Mouse (Mus musculus) T-helper 17 cell (primary cell): Measurements from ENCODE around the gene Aspscr1.
"Not testable (repeated sequence)": the region's sequence is repeated elsewhere in the genome, so short reads cannot be mapped to it uniquely, and the experiment has no call there.

ENCODE experiments used
- in situ Hi-C, 2 experiments: fragments of 300-600 bp; cut with MboI, MseI; formaldehyde crosslinking; loops; 1 replicate in 1 of 2; 2 replicates in 1 of 2; pipeline ENCODE4 v1.15.1; 2025; ENCODE audit warnings: high pct_unique_total_duplicates in 2 of 2

Aspscr1 gene

GRCm38 (mm10) chr11:120712771-120713568 lies 40.2 kb downstream of the Aspscr1 start:
- in situ Hi-C loops, result loop anchor here in 1 of 2 experiments (5.0 kb wide), 1 partner anchor 86 kb away; the partner anchor contains the start of gene Sirt7

DNA sequence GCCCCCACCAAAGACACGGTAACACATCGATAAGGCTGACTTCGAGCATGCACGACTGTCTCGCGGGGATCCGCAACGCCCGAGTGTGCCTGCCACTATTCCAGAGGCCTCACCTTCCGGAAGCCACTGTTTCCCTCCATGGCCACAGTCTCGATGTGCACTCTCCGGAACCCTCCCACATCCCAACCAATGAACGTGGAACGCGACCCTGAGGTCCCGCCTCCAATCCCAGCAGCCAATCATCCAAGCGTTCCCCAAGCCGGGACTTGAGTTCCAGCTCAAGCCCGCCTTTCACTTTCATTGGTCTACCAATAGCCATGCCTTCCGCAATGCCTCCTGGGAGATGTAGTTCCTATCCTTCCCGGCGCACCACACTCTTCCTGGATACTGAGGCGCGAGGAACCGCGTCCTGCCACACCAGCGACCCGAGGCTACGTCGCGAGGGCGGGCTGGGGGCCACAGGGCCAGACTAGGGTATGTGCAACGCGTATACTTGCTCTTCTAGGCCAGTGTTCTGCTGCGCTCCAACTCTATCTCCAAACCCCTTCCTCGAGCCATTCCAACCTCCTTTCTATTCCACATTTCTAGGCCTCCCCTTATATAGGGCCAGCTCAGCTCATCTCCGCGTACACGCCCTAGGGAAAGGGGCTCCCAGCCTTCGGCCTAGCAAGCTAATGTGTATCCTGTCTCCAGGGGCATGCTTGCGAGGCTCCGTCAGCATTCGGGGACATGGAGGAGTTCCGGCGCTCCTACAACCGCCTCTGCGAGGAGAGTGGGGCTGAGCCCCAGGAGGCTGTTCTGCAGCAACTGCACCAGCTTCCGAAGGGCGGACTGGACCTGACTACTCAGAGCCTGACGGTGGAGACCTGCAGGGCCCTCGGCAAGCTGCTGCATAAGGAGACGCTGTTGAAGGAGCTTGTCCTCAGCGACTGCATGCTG lies 41.1 kb downstream of the Aspscr1 start, which contains the start of the genes Cenpx and Lrrc45:
TSS of gene Cenpx (minus strand) at position 159 of the 939 bp plus-strand sequence.
TSS of gene Lrrc45 (plus strand) at position 346 of the 939 bp plus-strand sequence.
- in situ Hi-C loops, result loop anchor here in 1 of 2 experiments (5.0 kb wide), 1 partner anchor 87 kb away; the partner anchor contains the start of gene Sirt7

GRCm38 (mm10) chr11:120714546-120714945 lies 41.8 kb downstream of the Aspscr1 start:
- in situ Hi-C loops, result loop anchor here in 1 of 2 experiments (5.0 kb wide), 1 partner anchor 87 kb away; the partner anchor contains the start of gene Sirt7

DNA sequence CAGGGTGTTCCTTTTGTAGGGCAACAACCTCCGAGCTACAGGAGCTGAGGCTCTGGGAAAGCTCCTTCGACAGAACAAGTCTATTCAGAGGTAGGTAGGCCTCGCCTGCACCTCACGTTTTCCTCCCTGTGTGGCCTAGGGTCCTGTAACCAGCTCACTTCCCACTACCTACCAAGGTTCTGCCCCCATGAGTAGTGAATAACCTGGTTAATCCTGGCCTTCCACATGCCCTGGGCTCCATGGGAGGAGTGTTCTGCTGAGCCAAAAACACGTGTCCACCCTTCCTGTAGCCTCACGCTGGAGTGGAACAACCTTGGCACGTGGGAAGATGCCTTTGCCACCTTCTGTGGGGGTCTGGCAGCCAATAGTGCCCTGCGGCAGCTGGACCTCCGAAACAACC lies 42.4 kb downstream of the Aspscr1 start:
- in situ Hi-C loops, result loop anchor here (5.0 kb wide), 1 partner anchor 62 kb away; no protein-coding TSS in a partner anchor

GRCm38 (mm10) chr11:120719242-120719641 lies 46.5 kb downstream of the Aspscr1 start:
- in situ Hi-C loops, result loop anchor here (5.0 kb wide), 1 partner anchor 58 kb away; no protein-coding TSS in a partner anchor

- in situ Hi-C loops, result loop anchor here (5.0 kb wide), 1 partner anchor 57 kb away; no protein-coding TSS in a partner anchor
Observed at GRCm38 (mm10) chr11:120719841-120720376, 47.1 kb downstream of the Aspscr1 start.

DNA sequence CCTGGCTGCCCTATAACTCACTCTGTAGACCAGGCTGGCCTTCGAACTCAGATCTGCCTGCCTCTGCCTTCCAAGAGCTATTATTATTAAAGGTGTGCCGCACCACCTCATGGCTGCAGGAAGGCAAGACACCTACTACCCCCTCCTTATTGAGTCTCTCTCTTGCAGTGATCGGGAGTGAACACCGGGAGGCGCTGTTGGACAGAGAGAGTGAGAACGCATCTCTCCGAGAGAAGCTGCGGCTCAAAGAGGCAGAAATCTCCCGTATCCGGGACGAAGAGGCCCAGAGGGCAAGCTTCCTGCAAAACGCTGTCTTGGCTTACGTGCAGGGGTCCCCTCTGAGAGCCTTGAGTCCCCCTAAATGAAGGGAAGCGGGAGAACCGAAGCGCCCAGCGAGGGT lies 47.7 kb downstream of the Aspscr1 start:
- in situ Hi-C loops, result no loop called here

- in situ Hi-C loops, result no loop called here
Observed at GRCm38 (mm10) chr11:120721124-120722066, 48.6 kb downstream of the Aspscr1 start, which contains the start of gene Rac3. TSS of gene Rac3 (plus strand) at chr11:120721470.

GRCm38 (mm10) chr11:120722067-120722630 lies 49.4 kb downstream of the Aspscr1 start:
- in situ Hi-C loops, result no loop called here

- in situ Hi-C loops, result no loop called here
Observed at GRCm38 (mm10) chr11:120722761-120723382, 50.1 kb downstream of the Aspscr1 start.

- in situ Hi-C loops, result no loop called here
Observed at GRCm38 (mm10) chr11:120723509-120723908, 50.7 kb downstream of the Aspscr1 start.

DNA sequence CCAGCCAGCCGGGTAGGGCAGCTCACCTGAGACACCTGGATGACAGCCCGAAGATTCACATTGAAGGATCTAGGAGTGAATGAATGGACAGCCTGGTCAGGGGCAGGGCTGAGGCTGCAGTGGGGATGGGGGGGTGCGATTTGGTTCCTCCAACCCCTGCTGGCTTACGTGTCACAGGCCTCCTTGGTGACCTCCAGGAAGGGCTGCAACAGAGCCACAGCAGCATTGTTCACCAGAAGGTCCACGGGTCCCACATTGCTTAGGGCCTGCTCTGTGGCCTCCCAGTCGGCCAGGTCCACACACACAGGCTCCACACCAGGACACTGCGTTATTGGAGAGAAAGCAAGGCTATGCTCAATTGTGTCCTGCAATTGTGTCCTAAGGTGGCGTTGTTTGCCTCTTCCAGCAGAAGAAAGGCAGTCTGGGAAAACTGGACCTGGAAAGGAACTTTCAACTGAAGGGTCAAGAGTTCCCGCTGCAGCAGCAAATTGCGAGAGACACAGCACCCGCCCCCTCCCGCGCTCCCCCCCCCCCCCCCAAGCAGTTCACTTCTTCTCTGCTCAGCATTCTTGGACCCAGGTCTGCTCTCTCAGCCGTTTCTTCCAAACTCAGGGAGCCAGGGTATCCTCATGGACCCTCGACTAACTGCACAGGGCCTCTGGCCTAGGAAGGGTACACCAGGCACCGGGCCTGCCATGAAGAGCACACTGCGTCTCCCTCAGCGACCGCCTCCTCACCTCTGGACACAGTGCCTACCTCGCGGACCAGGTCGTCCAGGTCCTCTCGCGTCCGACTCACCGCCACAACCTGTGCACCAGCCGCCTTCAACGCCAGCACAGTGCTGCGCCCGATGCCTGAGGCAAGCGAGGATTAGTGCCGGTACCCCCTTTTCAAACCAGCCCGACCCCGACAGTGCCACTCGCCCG lies 53.7 kb downstream of the Aspscr1 start:
- in situ Hi-C loops, result no loop called here

GRCm38 (mm10) chr11:120727169-120727527 lies 54.4 kb downstream of the Aspscr1 start, which contains the start of gene Dcxr:
TSS of gene Dcxr (minus strand) at chr11:120727281.
- in situ Hi-C loops, result no loop called here

DNA sequence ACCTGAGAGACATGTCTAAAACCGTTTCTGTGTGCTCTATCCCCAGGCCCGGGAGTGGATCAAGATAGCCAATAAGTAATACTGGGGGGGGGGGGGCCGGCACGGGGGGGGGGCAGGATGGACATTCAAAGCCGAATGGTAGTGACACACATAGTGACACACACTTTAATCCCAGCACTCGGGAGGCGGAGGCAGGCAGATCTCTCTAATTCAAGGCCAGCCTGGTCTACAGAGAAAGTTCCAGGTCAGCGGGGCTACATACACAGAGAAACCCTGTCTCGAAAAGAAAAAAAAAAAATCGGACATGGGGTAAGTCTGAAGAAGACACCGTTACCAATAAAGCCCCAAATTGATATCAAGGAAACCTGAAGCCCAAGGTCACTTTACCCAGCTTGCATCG lies 54.8 kb downstream of the Aspscr1 start:
- in situ Hi-C loops, result no loop called here

DNA sequence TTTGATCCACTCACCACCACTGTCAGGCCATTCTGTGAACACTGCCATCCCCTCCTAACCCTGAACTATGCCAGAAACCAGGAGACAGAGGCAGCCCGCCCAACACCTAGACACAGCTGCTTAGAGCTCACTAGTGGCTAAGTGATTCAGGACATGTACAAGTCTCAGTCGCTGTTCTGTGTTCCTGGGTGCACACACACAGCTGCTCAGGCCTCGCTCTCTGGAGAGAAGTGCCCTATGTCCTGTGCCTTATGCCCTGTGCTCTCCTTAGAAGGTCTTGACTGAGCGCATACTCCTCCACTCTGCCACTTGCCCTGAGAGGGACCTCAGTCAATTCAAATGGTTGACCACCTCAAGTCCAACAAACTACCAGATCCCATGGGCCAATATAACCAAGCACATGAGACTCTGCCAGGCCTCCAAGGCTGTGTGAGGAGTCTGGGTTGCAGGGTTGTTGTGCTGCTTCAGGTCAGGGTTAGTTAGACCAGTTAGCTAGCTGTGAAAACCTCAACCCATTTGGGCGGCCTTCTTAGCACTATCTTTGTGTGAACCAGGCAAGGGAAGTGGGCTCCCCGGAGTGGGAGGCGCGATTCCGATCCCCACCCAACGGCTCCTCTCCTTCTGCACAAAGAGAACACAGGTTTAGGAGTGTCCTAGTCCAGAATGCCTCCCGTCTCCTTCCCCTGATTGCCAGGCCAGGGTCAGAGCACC lies 55.9 kb downstream of the Aspscr1 start:
- in situ Hi-C loops, result no loop called here

DNA sequence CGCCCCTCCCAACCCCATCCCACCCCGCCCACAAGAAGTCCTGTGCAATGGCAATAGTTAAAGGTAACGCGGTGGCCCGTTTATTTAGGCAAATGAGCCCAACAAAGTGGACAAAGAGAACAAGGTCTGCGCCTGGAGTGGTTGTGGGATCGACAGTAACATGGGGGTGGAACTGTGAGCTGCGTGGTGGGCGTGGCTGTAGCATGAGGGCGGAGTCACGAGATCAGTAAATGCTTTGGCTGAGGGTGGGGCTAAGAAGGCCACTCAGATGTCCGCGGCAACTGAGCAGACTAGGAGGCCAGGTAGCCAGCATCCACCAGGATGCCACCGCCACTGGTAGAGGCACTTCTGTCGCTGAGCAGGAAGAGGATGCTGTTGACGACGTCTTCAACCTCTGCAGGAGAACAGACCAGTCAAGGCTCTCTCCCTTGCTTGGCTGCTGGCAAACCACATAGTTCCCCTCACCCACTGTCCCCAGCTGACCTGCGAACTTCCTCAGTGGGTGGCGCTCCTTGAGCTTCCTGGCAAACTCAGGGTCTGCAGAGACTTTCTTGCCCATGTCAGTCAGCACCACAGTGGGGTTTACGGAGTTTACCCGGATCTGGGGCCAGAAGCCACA lies 56.8 kb downstream of the Aspscr1 start:
- in situ Hi-C loops, result not testable (repeated sequence)

DNA sequence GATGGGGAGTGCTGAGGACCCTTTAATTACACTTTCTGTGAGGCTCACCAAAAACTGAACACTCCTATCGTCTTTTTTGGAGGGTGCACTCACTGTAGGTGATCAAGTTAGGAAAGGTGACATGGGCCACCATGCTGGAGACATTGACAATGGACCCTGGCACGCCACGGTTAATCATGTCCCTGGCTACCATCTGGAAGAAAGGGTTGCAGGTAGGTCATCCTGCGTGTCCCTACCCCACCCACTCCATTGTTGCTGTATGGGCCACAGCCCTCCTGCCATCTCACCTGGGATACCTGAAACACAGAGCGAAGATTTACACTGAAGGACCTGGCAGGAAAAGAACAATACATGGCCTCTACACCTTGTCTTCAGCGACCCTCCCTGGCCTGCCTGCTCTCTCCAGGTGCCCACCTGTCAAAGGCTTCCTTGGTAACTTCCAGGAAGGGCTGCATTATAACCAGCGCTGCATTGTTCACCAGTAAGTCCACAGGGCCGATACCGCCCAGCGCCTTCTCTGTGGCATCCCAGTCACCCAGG lies 57.6 kb downstream of the Aspscr1 start:
- in situ Hi-C loops, result no loop called here
